Mouse (Mus musculus): ENCODE results near the gene Mybpc2.

The Mybpc2 gene

DNA sequence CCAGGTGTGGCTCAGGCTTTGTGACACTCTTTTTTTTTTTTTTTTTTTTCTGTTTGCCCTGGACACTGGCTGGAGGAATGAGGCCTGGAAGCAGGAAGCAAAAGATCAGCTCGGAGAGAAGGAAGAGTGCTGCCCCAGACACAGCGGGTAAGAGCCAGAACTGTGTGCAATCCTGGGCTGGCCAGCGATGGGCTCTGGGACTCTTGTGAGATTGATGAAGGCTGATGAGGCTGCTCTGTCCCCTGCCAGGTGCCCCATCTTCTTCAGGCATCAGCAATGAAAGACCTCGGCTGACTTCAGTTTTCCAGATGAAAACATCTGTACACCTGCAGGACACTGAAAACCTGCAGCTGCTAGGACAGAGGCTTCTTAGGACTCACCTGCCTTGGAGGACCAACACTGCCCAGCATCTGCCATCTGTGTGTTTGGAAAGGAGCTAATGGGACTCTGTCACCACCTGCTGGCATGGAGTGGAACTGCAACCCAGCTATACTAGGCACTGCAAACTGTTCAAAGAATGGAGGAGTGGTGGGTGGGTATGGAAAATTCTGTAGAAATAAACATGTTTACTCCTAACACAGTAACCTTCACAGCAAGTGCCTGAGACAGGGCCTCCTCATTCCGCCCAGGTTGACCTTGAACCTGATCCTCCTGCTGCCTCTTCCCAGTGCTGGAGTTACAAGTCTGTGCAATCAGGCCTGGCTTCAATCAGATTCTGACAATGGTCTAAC lies 39.5 kb downstream of the Mybpc2 start:
- peak; percentile 77 for DNase-seq (ENCODE audit: low spot score)

- DNase-seq (ENCODE audit: low spot score) = no peak
These were observed 40.3 kb downstream of the Mybpc2 start for GRCm38 (mm10) chr7:44484109-44484508.

DNA sequence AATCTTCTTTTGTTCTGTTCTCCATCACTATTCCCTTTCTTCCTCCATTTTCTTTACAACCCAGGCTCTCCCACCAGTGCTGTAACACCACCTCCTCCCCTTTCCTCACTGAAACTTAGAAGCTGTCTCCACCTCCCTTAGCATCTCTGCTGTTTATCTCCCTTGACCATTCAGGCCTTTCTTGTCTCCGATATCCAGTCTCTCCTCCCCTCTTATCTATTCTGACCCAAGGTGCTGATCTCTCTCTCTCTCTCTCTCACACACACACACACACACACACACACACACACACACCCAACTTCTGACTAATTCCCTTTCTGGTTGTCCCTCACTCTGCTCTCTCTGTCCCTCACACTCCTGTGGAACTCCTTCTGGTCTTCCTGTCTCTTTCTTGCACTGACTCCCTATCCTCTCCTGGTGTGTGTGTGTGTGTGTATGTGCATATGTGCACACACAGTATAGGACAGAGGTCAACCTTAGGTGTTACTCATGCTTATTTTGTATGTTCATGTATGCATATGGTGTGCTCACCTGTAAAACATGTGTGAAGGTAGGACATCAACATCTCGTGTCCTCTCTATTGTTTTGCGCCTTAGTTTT lies 41.5 kb downstream of the Mybpc2 start:
- DNase-seq (ENCODE audit: low spot score) = no peak

GRCm38 (mm10) chr7:44475046-44475614 lies 49.3 kb downstream of the Mybpc2 start:
- DNase-seq (ENCODE audit: low spot score) = no peak

- DNase-seq (ENCODE audit: low spot score) = peak; percentile 64
These were observed 50.0 kb downstream of the Mybpc2 start for GRCm38 (mm10) chr7:44474419-44474818.

DNA sequence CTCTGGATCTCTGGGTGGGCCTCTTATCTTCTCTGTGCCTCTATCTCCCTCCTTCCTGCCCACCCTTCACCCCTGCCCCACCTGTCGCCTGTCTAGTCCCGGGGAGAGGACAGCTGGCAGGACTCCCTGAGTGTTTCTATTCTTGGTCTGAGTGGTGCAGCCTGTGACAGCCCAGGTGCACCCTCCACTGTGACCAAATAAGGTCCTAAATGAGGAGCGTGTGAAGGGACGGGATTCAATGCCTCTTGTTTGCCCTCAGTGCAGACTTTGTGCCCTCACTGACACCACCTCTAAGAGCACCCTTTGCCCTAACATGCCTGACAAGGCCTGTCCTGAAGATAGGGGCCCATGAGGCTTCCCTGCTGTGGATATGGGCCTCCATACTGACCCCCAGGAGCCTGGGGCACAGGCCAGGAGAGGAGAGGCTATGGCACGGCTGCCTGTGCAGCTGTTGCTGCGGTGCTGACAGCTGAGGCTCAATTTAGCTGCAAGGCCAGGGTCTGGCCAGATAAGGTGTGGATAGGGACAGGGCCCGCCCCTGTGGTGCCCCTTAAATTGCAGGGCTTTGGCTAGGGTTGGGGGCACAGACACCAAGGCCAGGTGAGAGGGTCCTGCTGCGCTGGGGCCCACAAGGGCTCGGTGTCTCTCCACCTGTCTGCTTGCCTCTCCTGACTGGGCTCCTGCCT lies 51.4 kb downstream of the Mybpc2 start:
- no peak for DNase-seq (ENCODE audit: low spot score)

DNA sequence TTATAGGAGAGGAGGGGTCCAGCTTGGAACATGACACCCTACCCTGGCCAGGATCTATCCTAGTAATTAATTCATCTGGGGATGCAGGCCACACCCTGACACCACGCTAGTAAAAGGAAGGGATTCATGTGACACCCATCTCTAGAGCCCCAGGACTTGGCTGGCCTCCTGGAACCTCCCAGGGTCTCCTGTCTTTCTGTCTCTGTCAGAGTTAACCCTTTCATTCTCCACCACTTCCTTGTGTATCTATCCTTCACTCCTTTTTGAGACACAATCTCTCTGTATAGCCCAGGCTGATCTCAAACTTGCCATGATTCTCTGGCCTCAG lies 51.9 kb downstream of the Mybpc2 start:
- no peak for DNase-seq (ENCODE audit: low spot score)

DNA sequence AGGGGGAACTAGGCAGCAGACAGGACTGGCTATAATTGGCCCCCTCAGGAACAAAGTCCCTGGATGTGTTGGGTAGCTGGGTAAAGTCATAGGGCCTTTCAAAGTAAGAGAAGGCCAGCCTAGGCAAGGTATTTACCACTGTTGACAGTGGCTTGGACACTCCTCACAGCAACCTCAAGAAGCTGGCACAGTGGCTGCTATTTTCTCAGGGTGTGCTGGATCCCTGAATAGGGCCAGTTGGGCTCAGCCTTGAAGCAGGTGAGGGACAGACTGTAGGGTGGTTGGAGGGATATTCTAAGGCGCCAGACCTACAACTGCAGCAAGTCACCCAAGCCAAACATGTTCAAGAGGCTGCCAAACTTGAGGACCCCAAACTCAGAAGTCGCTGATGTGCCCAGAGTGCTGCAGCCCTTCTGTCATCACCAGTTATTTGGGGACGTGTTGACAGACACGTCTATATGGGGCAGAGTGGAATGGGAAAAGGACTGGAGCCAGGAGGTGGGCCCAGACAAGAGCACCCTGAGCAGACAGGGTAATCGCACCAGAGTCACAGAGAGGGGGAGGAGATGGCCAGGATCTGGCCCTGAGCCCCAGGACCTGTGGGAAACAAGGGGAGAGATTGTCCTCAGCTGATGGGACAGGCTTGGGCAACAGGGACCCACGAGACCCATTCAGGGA lies 52.4 kb downstream of the Mybpc2 start:
- DNase-seq (ENCODE audit: low spot score) = no peak

DNA sequence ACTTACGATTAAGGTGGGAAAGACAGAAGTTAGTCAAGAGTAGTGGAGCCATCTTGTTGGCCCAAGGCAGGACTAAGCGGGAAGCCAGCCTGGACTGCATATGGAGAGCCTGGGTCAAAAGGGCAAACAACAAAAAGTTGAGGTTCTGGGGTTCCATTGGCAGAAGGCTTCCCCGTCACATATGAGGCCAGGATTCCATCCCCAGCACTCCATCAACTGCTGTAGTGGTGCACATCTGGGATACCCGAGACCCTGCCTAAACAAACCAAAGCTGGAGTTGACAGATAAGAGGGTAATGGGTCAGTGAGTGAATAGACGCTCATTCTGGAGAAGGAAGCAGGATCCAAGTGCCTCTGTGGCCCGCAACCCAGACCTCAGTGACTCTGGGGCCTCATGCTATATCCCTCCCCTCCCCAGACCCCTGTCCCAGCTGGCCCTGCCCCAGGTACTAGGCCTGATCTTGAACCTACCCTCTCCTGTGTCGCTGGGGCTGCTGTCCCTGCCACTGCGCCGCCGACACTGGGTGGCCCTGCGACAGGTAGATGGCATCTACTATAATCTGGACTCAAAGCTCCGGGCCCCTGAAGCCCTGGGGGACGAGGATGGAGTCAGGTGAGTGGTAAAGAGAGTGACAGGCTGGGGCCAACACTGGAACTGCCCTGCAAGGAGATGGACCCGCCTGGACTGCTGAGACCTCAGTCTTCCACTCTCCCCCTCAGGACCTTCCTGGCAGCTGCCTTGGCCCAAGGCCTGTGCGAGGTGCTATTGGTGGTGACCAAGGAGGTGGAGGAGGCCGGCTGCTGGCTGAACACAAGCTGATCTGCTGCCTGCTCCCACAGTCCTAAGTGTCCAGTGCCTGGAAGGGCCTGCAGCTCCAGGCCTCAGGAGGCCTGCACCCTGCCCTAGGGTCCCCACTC lies 53.5 kb downstream of the Mybpc2 start:
- no peak for DNase-seq (ENCODE audit: low spot score)

DNA sequence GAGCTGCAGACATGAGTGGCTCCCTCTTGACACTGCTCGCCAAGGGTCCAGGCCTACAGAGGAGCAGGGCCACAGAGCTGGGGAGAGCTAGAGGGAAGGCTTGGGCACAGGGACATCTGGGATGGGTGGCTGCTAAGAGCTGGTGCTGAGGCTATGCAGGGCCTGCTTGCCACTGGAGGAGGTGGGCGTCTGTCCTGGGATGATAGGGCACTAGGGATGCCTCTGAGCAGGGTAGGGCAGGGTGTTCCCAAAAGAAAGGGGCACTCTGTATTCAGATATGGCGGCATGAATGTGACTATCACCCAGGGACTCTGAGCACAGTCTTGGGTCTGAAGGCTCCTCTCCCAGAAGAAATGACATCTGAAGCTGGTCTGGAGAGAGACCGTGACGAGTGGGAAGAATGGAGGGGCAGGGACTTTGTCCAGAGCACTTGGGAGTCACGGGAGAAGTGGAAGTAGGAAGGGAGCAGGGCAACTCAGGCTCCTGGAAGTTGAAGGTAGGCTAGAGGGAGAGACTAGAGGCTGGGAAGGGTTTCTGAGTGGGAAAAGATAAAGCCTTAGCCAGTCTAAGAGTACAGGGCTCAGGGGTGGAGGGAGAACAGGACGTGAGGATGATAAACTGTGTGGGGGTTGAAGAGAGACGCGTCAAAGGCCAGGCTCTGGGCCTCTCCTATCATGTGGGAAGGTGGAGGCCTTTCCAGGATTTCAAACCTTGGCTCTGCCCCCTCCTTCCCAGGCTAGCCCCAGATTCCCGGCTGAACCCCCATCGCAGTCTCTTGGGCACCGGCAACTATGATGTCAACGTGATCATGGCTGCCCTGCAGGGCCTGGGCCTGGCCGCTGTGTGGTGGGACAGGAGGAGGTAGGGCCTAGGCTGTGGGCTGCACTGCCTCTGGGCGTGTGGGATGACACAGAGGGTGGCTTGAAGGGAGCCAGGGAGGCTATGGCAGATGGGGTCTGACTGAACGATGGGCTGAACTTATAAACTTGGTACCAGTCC lies 54.5 kb downstream of the Mybpc2 start:
- no peak for DNase-seq (ENCODE audit: low spot score)

DNA sequence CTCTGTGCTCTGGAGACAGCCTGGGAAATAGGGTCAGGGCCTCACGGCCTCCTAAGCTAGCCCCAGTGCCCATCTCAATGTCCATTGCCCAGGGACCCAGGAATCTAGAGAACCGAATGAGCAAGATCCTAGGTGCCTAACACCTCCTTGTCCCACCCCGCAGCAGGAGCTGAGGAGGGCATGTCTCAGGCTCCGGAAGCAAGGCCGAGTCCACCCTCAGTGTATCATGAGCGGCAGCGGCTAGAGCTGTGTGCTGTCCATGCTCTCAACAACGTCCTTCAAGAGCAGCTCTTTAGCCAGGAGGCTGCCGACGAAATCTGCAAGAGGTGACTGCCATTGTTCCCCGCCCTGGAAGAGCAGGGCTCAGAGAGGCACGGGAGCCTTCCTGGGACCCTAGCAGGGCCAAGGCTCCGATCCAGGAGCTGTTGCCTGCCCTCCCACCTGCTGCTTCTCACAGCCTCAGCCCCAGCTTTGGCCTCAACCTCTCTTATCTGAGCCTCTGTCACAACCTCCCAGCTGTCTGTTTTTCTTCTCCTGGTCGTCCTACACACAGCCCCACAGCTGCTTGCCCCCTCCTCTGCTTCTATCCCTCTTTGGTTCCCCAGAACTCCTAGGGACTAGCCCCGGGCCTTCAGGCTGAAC lies 55.7 kb downstream of the Mybpc2 start:
- no peak for DNase-seq (ENCODE audit: low spot score)

DNA sequence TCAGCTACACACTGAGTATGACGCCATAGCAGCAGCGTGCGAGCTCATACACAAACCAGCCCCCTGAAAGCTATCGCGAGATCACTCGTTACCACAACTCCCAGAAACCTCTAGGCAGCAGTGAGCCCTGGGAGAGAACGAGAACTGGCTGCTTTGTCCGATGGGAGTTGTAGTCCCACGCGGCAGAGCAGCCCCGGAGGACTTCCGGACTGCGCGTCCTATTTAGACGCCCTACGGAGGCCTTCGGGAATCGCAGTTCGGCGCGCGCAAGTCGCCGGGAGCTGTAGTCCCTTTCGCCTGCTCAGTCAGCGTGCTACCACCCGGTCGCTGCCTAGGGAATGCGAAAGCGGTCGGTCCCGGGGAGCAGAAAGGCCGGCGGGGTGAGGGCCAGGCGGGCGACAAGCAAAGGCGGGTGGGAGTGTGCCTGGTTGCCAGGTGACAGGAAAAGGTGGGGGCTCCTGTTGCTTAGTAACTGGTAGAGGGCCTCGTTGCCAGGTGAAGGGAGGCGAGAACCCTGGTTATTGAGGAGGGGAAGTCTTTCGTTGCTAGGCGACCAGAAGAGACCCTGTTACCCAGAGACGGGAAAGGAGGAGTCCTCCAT lies 56.5 kb downstream of the Mybpc2 start, which contains the start of gene Josd2:
Gene Josd2, plus strand, starts transcription at position 170 of the 601 bp plus-strand sequence.
- DNase-seq (ENCODE audit: low spot score) = peak; percentile 97

DNA sequence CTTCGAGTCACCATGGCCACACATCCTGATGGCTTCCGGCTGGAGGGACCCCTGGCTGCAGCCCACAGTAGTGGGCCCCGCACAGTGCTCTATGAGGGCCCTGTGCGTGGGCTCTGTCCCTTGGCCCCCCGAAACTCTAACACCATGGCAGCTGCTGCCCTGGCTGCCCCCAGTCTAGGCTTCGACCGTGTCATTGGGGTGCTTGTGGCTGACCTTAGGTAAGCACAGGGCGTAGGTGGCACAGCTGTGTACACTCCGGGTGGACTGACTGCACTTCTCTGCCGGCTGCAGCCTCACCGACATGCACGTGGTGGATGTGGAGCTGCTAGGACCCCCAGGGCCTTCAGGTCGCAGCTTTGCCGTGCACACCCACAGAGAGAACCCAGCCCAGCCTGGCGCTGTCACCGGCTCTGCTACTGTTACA lies 57.6 kb downstream of the Mybpc2 start:
- no peak for DNase-seq (ENCODE audit: low spot score)

GRCm38 (mm10) chr7:44466006-44466887 lies 58.2 kb downstream of the Mybpc2 start:
- DNase-seq (ENCODE audit: low spot score) = no peak

- no peak for DNase-seq (ENCODE audit: low spot score)
These were observed 59.3 kb downstream of the Mybpc2 start, which contains the start of gene Aspdh for GRCm38 (mm10) chr7:44465111-44465510. Aspdh (plus strand) TSS chr7:44465391.

DNA sequence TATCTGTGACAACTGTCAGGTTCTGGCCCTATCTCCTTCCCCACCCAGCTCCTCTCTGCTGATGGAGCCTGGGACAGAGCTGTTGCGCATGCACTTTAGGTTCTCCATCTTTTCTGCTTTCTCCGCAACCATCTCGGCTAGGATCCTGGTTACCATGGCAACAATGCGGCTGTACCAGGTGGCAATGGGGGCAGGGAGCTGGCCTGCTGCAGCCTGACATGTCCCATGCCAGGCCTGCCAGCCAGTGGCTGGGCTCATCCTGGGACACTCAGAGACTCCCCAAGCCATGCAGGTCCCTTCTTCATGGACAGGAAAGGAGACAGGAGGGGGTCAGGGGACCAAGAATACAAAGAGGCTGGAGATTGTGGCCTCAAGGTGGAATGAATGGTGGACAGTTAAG lies 59.9 kb downstream of the Mybpc2 start:
- DNase-seq (ENCODE audit: low spot score) = peak; percentile 73

DNA sequence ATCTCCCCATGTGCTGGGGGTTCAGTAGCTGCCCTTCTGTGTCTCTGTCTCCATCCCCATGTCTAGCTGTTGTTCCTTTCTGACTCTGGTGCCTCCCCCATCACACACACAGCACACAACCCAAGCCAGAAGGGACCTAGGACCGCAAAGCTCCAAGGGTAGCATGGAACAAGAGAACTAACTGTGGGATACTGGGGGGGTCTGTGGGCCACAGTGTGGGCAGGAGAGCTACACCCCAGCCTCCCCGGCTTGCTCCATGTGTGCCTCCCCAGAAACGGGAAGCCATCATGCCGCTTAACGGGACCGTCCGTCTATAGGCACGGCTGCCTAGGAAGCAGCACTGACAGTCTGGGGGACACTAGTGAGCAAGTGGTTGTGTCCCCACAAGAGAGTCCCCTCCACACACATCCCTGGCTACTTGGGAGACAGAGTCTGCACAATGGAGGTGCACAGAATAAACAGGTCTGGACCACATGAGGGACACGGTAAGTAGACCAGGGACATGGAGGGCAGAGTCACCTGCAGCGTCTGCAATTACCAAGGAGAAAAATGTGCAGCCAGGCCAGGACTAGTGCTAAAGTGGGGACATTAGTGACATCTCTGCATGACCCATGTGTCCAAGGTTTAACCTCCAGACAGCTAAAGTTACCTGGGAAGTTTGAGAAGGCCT lies 60.8 kb downstream of the Mybpc2 start:
- no peak for DNase-seq (ENCODE audit: low spot score)

DNA sequence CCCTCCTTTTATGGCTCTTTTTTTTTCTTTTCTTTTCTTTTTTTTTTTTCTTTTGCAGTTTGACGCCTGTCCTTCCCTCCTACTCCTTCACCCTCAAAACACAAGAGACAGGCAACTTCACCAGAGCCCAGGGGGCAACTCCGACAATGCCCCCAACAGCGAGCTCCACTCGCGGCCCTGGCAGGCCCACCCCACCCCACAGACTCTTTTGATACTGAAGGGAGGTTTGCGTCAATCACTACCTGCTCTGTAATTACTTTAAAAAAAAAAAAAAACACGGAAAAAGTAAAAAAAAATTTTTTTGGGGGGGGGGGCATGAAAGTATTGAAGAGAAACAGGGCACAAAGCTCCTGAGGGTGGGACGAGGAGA lies 61.4 kb downstream of the Mybpc2 start:
- DNase-seq (ENCODE audit: low spot score) = no peak
